Mouse (Mus musculus): ENCODE data around the gene Zfp324.
A peak's percentile ranks its signal among the peaks of the same experiment; 100 is the strongest.

Gene Zfp324

GRCm38 (mm10) chr7:12970906-12971305 lies 5.3 kb downstream of the Zfp324 start:
- no peak for DNase-seq

- DNase-seq = peak; percentile 99
These were observed 12.2 kb downstream of the Zfp324 start, which contains the start of gene Zfp446 for GRCm38 (mm10) chr7:12977682-12978389. TSS of gene Zfp446 (plus strand) at chr7:12977848.

- peak; percentile 72 for DNase-seq
These were observed 13.5 kb downstream of the Zfp324 start for GRCm38 (mm10) chr7:12978931-12979722.

- DNase-seq = no peak
These were observed 14.1 kb downstream of the Zfp324 start for GRCm38 (mm10) chr7:12979776-12980175.

- DNase-seq = no peak
These were observed 14.7 kb downstream of the Zfp324 start for GRCm38 (mm10) chr7:12980291-12980690.

GRCm38 (mm10) chr7:12985724-12986123 lies 20.1 kb downstream of the Zfp324 start:
- DNase-seq = no peak

- DNase-seq = no peak
These were observed 21.3 kb downstream of the Zfp324 start for GRCm38 (mm10) chr7:12986906-12987305.

GRCm38 (mm10) chr7:12987409-12988189 lies 22.0 kb downstream of the Zfp324 start:
- no peak for DNase-seq

GRCm38 (mm10) chr7:12992222-12992621 lies 26.6 kb downstream of the Zfp324 start:
- DNase-seq = no peak

- DNase-seq = no peak
These were observed 27.5 kb downstream of the Zfp324 start for GRCm38 (mm10) chr7:12993148-12993547.

GRCm38 (mm10) chr7:12995862-12996261 lies 30.2 kb downstream of the Zfp324 start:
- DNase-seq = no peak

- DNase-seq = no peak
These were observed 31.6 kb downstream of the Zfp324 start for GRCm38 (mm10) chr7:12997230-12997629.

GRCm38 (mm10) chr7:12998053-12998452 lies 32.4 kb downstream of the Zfp324 start, which contains the start of gene Slc27a5:
TSS of gene Slc27a5 (minus strand) at chr7:12998192.
- no peak for DNase-seq

GRCm38 (mm10) chr7:12998851-12999250 lies 33.2 kb downstream of the Zfp324 start, which contains the start of gene Trim28:
TSS of gene Trim28 (plus strand) at chr7:12999114.
- DNase-seq = no peak

GRCm38 (mm10) chr7:13001584-13001983 lies 35.9 kb downstream of the Zfp324 start:
- DNase-seq = no peak

- DNase-seq = no peak
These were observed 37.7 kb downstream of the Zfp324 start for GRCm38 (mm10) chr7:13003380-13003779.

- no peak for DNase-seq
These were observed 40.4 kb downstream of the Zfp324 start for GRCm38 (mm10) chr7:13006011-13006410.

- DNase-seq = no peak
These were observed 40.9 kb downstream of the Zfp324 start for GRCm38 (mm10) chr7:13006531-13006930.

- no peak for DNase-seq
These were observed 41.9 kb downstream of the Zfp324 start for GRCm38 (mm10) chr7:13007341-13008092.

- peak; percentile 96 for DNase-seq
These were observed 43.7 kb downstream of the Zfp324 start for GRCm38 (mm10) chr7:13009143-13010004.
